Mouse (Mus musculus) heart, adult 2 months (tissue): ENCODE data around the gene Gm10337. TPM values are rescaled to one million over a fixed set of nuclear protein-coding genes. Genes with fewer than 3 reads are reported as not detected.

Experiments
- DNase-seq, 2 experiments: peaks; one replicate each; pipeline ENCODE4 v3.0.0; 2021
- H3K27ac ChIP-seq: fragments of 200-600 bp; 2 replicates; pipeline ENCODE4 v1.8.1; 2022
- H3K27me3 ChIP-seq: fragments of 200-500 bp; 2 replicates; pipeline ENCODE4 v1.6.1; 2012; ENCODE audit warnings: mild to moderate bottlenecking, low read length, inconsistent platforms, mixed read lengths; ENCODE audit not compliant: control insufficient read depth, insufficient read depth
- H3K36me3 ChIP-seq: fragments of 200-500 bp; 2 replicates; pipeline ENCODE4 v1.6.1; 2012; ENCODE audit warnings: low read length, inconsistent platforms; ENCODE audit not compliant: control insufficient read depth, insufficient read depth
- H3K4me1 ChIP-seq: fragments of 200-500 bp; 2 replicates; pipeline ENCODE4 v1.6.1; 2011; ENCODE audit warnings: low read length; ENCODE audit not compliant: control insufficient read depth, insufficient read depth
- H3K4me3 ChIP-seq: fragments of 200-600 bp; 2 replicates; pipeline ENCODE4 v1.8.1; 2022
- H3K79me2 ChIP-seq: fragments of 200-500 bp; replicated peaks from 2 replicates; pipeline ENCODE4 v1.6.1; 2012; ENCODE audit warnings: mild to moderate bottlenecking, inconsistent platforms, low read length, moderate library complexity, mixed read lengths; ENCODE audit not compliant: control insufficient read depth, insufficient read depth
- H3K9ac ChIP-seq: fragments of 200-500 bp; 2 replicates; pipeline ENCODE4 v1.6.1; 2012; ENCODE audit warnings: low read depth, mild to moderate bottlenecking, control low read depth, inconsistent platforms, low read length, mixed read lengths
- CTCF ChIP-seq: fragments of 200-600 bp; IDR thresholded peaks from 2 replicates; pipeline ENCODE4 v1.8.1; 2022; ENCODE audit warnings: antibody characterized with exemption, mild to moderate bottlenecking, moderate library complexity
- EP300 ChIP-seq: fragments of 200-500 bp; IDR thresholded peaks from 2 replicates; pipeline ENCODE4 v1.6.1; 2011; ENCODE audit warnings: low read depth, low read length, control low read depth; ENCODE audit not compliant: insufficient read depth
- POLR2A ChIP-seq: fragments of 200-500 bp; IDR thresholded peaks from 2 replicates; pipeline ENCODE4 v1.6.1; 2011; ENCODE audit warnings: mild to moderate bottlenecking, low read depth, low read length, control low read depth; ENCODE audit not compliant: insufficient read depth
- WGBS: fragments of 180-500 bp; shearing (Covaris S2); methylation state at CpG from one replicate; pipeline ENCODE4 v1.1.7; 2018; 5-methylcytosine and 5-hydroxymethylcytosine counted together
- intact Hi-C: fragments of 180-260 bp; cut with DNase I; formaldehyde crosslinking; loops from one replicate; pipeline ENCODE4 v1.15.1; 2025
- polyA plus RNA-seq: library from polyadenylated mRNA; depleted of rRNA; stranded (reverse); fragments of >200 nt; gene quantifications from 2 replicates; pipeline ENCODE4 v1.2.3, GENCODE M21; 2012
- total RNA-seq, 2 experiments: library from RNA; stranded (reverse); gene quantifications; 2 replicates each; pipeline ENCODE4 v1.2.3; 2021

Gm10337 gene
- total and polyA plus RNA-seq, 3 experiments = not detected

DNA sequence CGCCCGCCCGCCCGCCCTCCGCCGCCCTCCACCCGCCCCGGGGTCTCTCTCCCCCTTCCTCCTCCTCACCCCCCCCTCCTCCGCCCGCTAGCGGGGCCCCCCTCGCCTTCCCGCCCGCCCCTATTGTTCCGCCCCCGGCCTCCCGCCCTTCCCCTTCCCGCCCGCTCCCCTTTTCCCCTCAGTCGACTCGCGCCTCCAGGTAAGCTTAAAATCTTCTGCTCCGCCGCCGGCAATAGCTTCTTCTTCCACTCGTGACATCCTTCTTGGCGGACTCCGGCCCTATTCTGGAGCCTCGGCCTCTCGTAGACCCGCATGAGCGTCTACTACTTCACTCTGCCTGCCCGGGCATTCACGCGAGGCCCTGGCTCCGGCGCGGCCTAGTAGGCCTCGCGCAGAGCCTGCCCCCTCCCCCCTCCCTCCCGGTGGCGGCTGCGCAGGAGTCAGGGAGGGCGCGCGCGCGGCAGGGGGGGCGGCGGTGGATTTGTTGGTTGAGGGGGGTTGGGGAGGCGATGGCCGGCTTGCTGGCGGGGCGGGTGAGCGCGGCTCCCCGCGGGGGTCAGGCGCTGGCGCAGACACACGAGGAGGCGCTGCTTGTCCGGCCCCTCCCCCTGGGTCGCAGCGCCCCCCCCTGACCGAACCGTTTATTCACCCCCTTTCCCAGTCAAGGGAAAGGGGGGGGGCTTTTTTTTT is 32.8 kb upstream of the Gm10337 start:
- WGBS = 1% methylated on average over 44 of the region's 67 CpGs

DNA sequence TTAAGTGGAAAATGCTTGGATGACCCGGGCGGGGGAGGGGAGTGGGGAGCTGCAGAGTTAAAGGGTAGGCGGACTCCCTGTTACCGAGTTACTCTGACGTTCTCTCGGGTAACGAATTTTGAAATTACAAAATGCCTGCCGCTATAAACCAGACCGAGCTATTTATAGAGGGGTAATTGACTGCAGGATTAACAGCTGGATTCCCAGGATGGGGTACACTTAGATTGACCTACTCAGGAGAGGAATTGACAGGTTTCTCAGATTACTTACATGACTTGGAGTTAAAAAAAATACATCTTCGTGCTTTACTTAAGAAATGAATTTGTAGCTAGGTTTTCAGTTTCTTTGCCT is 32.3 kb upstream of the Gm10337 start:
- WGBS = 1% methylated on average over 10 of the region's 10 CpGs
- intact Hi-C loops = loop anchor here (2.0 kb wide), 1 partner anchor 48 kb away; the partner anchor contains the start of gene Tarbp2

More for the DNA sequence above, 32.8 kb upstream of the Gm10337 start:
- Histone ChIP-seq H3K4me3 (peak overlapping the region; percentile 95), H3K4me1 (peaks cover 8% of the 10 kb centered on the region), H3K9ac (peak overlapping the region; percentile 83), H3K27ac (peak overlapping the region; percentile 98), H3K79me2 (no peaks in the 10 kb centered on the region; the same call in 1 of the 2 replicates), H3K27me3 (no peaks in the 10 kb centered on the region), H3K36me3 (peaks cover 23% of the 10 kb centered on the region)
- intact Hi-C loops = loop anchor here (2.0 kb wide), 1 partner anchor 48 kb away; the partner anchor contains the start of gene Tarbp2
- peak; percentile 88 for DNase-seq
- TF ChIP-seq CTCF (peak; percentile 43), POLR2A (peak; percentile 21; the same call in 1 of the 2 replicates), EP300 (no peak)

DNA sequence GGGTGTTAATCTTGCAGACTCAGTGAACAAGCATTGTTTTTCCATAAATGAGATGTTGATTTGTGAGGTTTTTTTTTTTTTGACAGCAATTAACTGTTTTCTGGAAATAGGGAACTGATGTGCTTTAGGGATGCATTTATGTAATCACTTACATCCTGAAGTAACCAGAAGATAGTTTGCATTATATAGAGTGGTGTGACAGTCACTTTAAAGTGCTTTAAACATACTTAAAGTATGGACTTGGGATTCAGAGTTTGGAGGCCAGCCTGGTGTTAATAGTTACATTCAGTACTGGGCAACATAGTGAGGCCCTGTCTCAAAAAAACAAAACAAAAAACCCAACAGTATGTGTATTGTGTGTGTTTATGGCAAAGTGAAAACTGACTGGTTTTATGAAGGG is 31.8 kb upstream of the Gm10337 start:
- peaks cover 23% of the 10 kb centered on the region for H3K36me3 ChIP-seq
- TF ChIP-seq EP300 = no peak
- no peak for TF ChIP-seq POLR2A
- TF ChIP-seq CTCF = no peak
- no peak for DNase-seq
- H3K27ac ChIP-seq = peak overlapping the region; percentile 98; the same call in 1 of the 2 replicates
- intact Hi-C loops = loop anchor here (2.0 kb wide), 1 partner anchor 47 kb away; the partner anchor contains the start of gene Tarbp2
- H3K4me1 ChIP-seq = peaks cover 8% of the 10 kb centered on the region
- no peaks in the 10 kb centered on the region; the same call in 1 of the 2 replicates for H3K79me2 ChIP-seq
- no peaks in the 10 kb centered on the region for H3K27me3 ChIP-seq
- peak overlapping the region; percentile 95 for H3K4me3 ChIP-seq
- no peak overlapping the region for H3K9ac ChIP-seq

More for the DNA sequence above, 32.3 kb upstream of the Gm10337 start:
- no peak for TF ChIP-seq CTCF
- no peak for TF ChIP-seq EP300
- TF ChIP-seq POLR2A = no peak
- Histone ChIP-seq H3K79me2 (no peaks in the 10 kb centered on the region; the same call in 1 of the 2 replicates), H3K4me3 (peak overlapping the region; percentile 95), H3K9ac (peak overlapping the region; percentile 83), H3K4me1 (peaks cover 8% of the 10 kb centered on the region), H3K27me3 (no peaks in the 10 kb centered on the region), H3K27ac (peak overlapping the region; percentile 98), H3K36me3 (peaks cover 23% of the 10 kb centered on the region)
- DNase-seq = no peak

DNA sequence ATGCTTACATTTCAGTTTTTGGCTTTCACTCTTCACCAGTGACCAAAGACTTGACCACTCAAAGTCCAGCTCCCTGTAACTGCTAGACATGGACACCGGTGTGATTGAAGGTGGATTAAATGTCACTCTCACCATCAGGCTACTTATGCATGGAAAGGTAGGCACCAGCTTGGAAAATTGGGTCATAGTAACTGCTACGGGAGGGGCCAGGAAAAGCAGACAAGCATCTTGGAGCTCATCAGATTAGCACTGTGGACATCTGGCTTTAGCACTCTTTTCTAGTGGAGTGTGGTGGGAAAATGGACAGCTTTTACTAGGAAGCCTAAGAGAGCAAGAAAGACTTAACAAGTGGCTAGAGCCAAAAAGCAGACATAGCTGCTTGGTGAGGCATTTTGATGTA is 30.3 kb upstream of the Gm10337 start:
- peaks cover 8% of the 10 kb centered on the region for H3K4me1 ChIP-seq
- 33% methylated on average over 2 of the region's 2 CpGs for WGBS
- H3K27ac ChIP-seq = no peak overlapping the region
- H3K79me2 ChIP-seq = no peaks in the 10 kb centered on the region; the same call in 1 of the 2 replicates
- intact Hi-C loops = no loop called here
- no peak for DNase-seq
- H3K27me3 ChIP-seq = no peaks in the 10 kb centered on the region
- peak overlapping the region; percentile 48; the same call in 1 of the 2 replicates for H3K9ac ChIP-seq
- TF ChIP-seq POLR2A (no peak), CTCF (no peak), EP300 (no peak)
- no peak overlapping the region for H3K4me3 ChIP-seq
- peaks cover 23% of the 10 kb centered on the region for H3K36me3 ChIP-seq

DNA sequence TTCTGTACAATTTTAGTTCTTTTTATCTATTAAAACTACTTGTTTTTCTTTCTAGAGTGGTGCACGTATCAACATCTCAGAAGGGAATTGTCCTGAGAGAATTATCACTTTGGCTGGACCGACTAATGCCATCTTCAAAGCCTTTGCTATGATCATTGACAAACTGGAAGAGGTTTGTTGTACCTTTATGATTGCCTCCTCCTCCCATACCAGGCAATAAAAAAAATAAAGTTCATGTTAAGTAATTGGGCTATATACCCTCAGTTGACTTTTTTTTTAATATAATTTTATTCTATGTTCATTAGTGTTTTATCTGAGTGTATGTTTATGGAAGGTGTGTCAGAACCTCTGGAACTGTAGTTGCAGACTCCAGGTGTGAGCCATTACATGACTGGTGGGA is 29.0 kb upstream of the Gm10337 start:
- no peak for DNase-seq
- intact Hi-C loops = no loop called here
- peaks cover 8% of the 10 kb centered on the region for H3K4me1 ChIP-seq
- H3K27me3 ChIP-seq = no peaks in the 10 kb centered on the region
- H3K79me2 ChIP-seq = no peaks in the 10 kb centered on the region; the same call in 1 of the 2 replicates
- TF ChIP-seq CTCF (no peak), POLR2A (no peak), EP300 (no peak)
- no peak overlapping the region for H3K27ac ChIP-seq
- no peak overlapping the region for H3K4me3 ChIP-seq
- H3K9ac ChIP-seq = no peak overlapping the region
- 67% methylated on average over 2 of the region's 2 CpGs for WGBS
- H3K36me3 ChIP-seq = peaks cover 27% of the 10 kb centered on the region

DNA sequence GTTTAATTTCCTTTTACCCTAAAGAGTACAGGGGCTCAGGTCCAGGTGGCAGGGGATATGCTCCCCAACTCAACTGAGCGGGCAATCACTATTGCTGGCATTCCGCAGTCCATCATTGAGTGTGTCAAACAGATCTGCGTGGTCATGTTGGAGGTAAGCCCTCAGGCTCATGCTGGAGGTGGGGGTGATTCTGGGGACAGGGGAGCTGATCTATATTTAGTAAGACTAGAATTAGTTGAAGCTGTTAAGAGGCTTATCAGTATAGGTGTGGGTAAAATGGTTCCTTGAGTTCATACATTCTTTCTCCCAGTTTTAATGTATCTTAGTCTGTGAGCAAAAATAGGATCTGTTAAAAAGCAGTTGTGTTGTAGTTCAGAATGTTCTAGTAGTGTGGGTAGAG is 20.4 kb upstream of the Gm10337 start:
- Histone ChIP-seq H3K36me3 (peaks cover 42% of the 10 kb centered on the region), H3K27me3 (no peaks in the 10 kb centered on the region), H3K27ac (peak overlapping the region; percentile 3), H3K79me2 (peaks cover 3% of the 10 kb centered on the region; the same call in 1 of the 2 replicates), H3K4me1 (peaks cover 1% of the 10 kb centered on the region; the same call in 1 of the 2 replicates), H3K4me3 (no peak overlapping the region), H3K9ac (no peak overlapping the region)
- 59% methylated on average over 3 of the region's 3 CpGs for WGBS
- intact Hi-C loops = no loop called here
- TF ChIP-seq CTCF (no peak), POLR2A (no peak), EP300 (no peak)
- no peak for DNase-seq
